In the genomic region with DNA sequence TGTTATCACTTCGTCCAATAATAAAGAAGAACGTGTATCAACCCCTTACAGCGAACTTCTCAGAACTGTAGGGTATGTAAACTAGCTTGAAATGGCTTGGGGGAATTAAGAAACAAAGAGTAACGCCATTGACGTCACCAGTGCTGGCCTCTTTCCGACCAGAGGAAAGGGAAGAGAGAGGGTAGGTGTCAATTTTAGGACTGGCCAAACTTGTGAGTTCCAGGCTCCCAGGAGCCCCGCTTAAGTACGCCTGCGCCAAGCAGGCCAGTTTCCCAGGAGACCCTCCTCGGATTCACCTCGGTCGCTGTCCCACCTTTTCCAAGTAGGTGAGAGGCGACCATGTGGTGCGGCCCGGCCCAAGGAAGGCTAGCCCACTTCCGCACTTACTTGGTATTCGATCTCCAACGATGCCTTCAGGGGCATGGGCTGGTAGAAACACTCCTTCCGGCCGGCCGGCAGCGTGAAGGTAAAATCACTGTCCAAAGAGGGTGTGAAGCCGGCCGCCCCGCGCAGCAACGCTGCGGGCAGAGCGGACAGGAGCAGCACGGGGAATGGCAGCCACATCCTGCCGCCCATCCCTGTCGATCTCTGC, we compare ENCODE assay signal across 8 mouse cellular contexts. TPM values are rescaled to one million over a fixed set of nuclear protein-coding genes. Genes with fewer than 3 reads are reported as not detected.
DNase-seq lines count a peak whose midpoint lies in the region; ATAC-seq lines count a peak whose summit lies in the region.

No protein-coding gene starts in this region.

- intact Hi-C loops in heart, postnatal 25 days (cut with DNase I) = loop anchor here (2.0 to 10.0 kb wide), 3 partner anchors 67 to 227 kb away; a partner anchor contains a TSS

- no peaks in the 10 kb centered on the region for H3K9me3 ChIP-seq in limb, embryonic 15.5 days
- H3K9me3 ChIP-seq in midbrain, embryonic 16.5 days (replicated peaks; ENCODE audit: control insufficient read depth, low read length, poor library complexity, severe bottlenecking) = no peaks in the 10 kb centered on the region

- peaks cover 3% of the 10 kb centered on the region; the same call in 1 of the 2 replicates for H3K36me3 ChIP-seq in limb, embryonic 15.5 days
- H3K36me3 ChIP-seq in midbrain, embryonic 16.5 days (ENCODE audit: control insufficient read depth, insufficient read depth, low read length) = peaks cover 4% of the 10 kb centered on the region; the same call in 1 of the 2 replicates

- H3K27ac ChIP-seq in limb, embryonic 15.5 days = peak overlapping the region; percentile 93
- H3K27ac ChIP-seq in midbrain, embryonic 16.5 days (ENCODE audit: low read length) = peak overlapping the region; percentile 87

- H3K4me2 ChIP-seq in limb, embryonic 15.5 days = peak overlapping the region; percentile 76
- H3K4me2 ChIP-seq in midbrain, embryonic 16.5 days (ENCODE audit: low read length) = peak overlapping the region; percentile 88

- peaks cover 9% of the 10 kb centered on the region; the same call in 1 of the 2 replicates for H3K4me1 ChIP-seq in limb, embryonic 15.5 days
- H3K4me1 ChIP-seq in midbrain, embryonic 16.5 days (ENCODE audit: control insufficient read depth, insufficient read depth, low read length) = peaks cover 18% of the 10 kb centered on the region

- peak; percentile 44 for DNase-seq in gastrocnemius, adult 18-20 months (ENCODE audit: low spot score)
- DNase-seq in gastrocnemius, postnatal 4 days (ENCODE audit: low spot score in 2 of 2) = no peak
- peak; percentile 80 for DNase-seq in R1 (ENCODE audit: low read depth, low spot score)
- peak; percentile 28 for DNase-seq in heart, postnatal 25 days (ENCODE audit: low spot score)
- no peak for DNase-seq in testis, postnatal 10 days (ENCODE audit: low spot score)

- H3K4me3 ChIP-seq in limb, embryonic 15.5 days = peak overlapping the region; percentile 93
- H3K4me3 ChIP-seq in midbrain, embryonic 16.5 days (ENCODE audit: low read depth, low read length) = peak overlapping the region; percentile 89

- H3K9ac ChIP-seq in limb, embryonic 15.5 days = peak overlapping the region; percentile 92
- H3K9ac ChIP-seq in midbrain, embryonic 16.5 days (ENCODE audit: low read depth, low read length) = peak overlapping the region; percentile 81

- ATAC-seq in erythroblast, adult 5-6 weeks (replicated peaks; ENCODE audit: low FRiP score, poor library complexity, severe bottlenecking) = peak; percentile 71
- ATAC-seq in limb, embryonic 15.5 days (ENCODE audit: insufficient number of reproducible peaks, low FRiP score, low TSS enrichment, low read depth) = peak; percentile 54
- ATAC-seq in midbrain, embryonic 16.5 days = no peak; the same call in 1 of the 2 replicates

- no peaks in the 10 kb centered on the region for H3K27me3 ChIP-seq in limb, embryonic 15.5 days
- H3K27me3 ChIP-seq in midbrain, embryonic 16.5 days (ENCODE audit: control insufficient read depth, insufficient read depth, low read depth, low read length) = no peaks in the 10 kb centered on the region

- under 1% methylated on average over 32 of the region's 32 CpGs for WGBS in limb, embryonic 15.5 days
- WGBS in midbrain, embryonic 16.5 days = under 1% methylated on average over 32 of the region's 32 CpGs

RNA-seq across cellular contexts. Expression of a gene that starts 0.5 kb away (rescaled TPM):
- total RNA-seq in gastrocnemius, adult 18-20 months (2021) = 10 to 100 TPM; 25.3 to 25.6 TPM
- 10 to 100 TPM; 17.3 to 20.3 TPM for total RNA-seq in gastrocnemius, postnatal 4 days (2021)
- 16.5 and 32.9 TPM in 2 replicates for total RNA-seq in erythroblast, adult 5-6 weeks (2015; ENCODE audit: low replicate concordance)
- 12.5 and 15.9 TPM in 2 replicates for total RNA-seq in erythroblast, adult 5-6 weeks (2017; ENCODE audit: low replicate concordance)
- 10 to 100 TPM; 25.4 to 26.0 TPM for total RNA-seq in heart, postnatal 25 days (2021)
- 45.1 and 45.9 TPM in 2 replicates for polyA plus RNA-seq in limb, embryonic 15.5 days (2015; fragmentation: Nextera tagmentation; extraction: Ambion mirVana)
- polyA plus RNA-seq in midbrain, embryonic 16.5 days (2015; fragmentation: Nextera tagmentation; extraction: Ambion mirVana) = 17.1 and 23.3 TPM in 2 replicates

RNA-seq across cellular contexts. Expression of a gene that starts 0.7 kb away (rescaled TPM):
- total RNA-seq in gastrocnemius, adult 18-20 months (2021) = under 1 TPM in 1 of 2 experiments, not detected in 1; 0.17 TPM
- total RNA-seq in gastrocnemius, postnatal 4 days (2021) = 1 to 10 TPM; 2.2 to 2.6 TPM
- total RNA-seq in erythroblast, adult 5-6 weeks (2015; ENCODE audit: low replicate concordance) = 1.2 and 4.6 TPM in 2 replicates
- 8.5 and 15.2 TPM in 2 replicates for total RNA-seq in erythroblast, adult 5-6 weeks (2017; ENCODE audit: low replicate concordance)
- under 1 TPM; 0.31 to 0.59 TPM for total RNA-seq in heart, postnatal 25 days (2021)
- polyA plus RNA-seq in limb, embryonic 15.5 days (2015; fragmentation: Nextera tagmentation; extraction: Ambion mirVana) = 8.1 and 8.5 TPM in 2 replicates
- 2.5 and 2.7 TPM in 2 replicates for polyA plus RNA-seq in midbrain, embryonic 16.5 days (2015; fragmentation: Nextera tagmentation; extraction: Ambion mirVana)

Comparison
In these comparisons a context has a peak if more than half of its experiments do, and no peak if none do; other contexts are left out.
1. DNase-seq: peak in gastrocnemius, adult 18-20 months (single experiment), R1 (single experiment) and heart, postnatal 25 days (single experiment); none in gastrocnemius, postnatal 4 days (0 of 2) and testis, postnatal 10 days (single experiment).